Mouse (Mus musculus) ES-E14 (cell line): ENCODE results near the gene Rhbg.

Experiments used
- CHD2 ChIP-seq: IDR thresholded peaks from 2 replicates; pipeline ENCODE4 v1.6.1; 2014; ENCODE audit warnings: mild to moderate bottlenecking, low read depth, low read length, inconsistent platforms
- HCFC1 ChIP-seq: IDR thresholded peaks from 2 replicates; pipeline ENCODE4 v1.6.1; 2012; ENCODE audit warnings: low read length, inconsistent platforms, borderline replicate concordance; ENCODE audit not compliant: insufficient read depth
- MAFK ChIP-seq: IDR thresholded peaks from 2 replicates; pipeline ENCODE4 v1.6.1; 2014; ENCODE audit warnings: mild to moderate bottlenecking, low read depth, low read length, inconsistent platforms; ENCODE audit not compliant: insufficient read depth

GRCm38 (mm10) chr3:88217679-88218078 is 36.8 kb downstream of the Rhbg start:
- TF ChIP-seq HCFC1 (no peak), CHD2 (no peak), MAFK (no peak)
